Mouse (Mus musculus) cortical plate, adult 2 months (tissue): ENCODE results near the gene Man1b1.

Experiments used
- CTCF ChIP-seq: fragments of 200-500 bp; IDR thresholded peaks from 2 replicates; pipeline ENCODE4 v1.5.1; 2011; ENCODE audit warnings: mild to moderate bottlenecking, control low read depth, low read length; ENCODE audit not compliant: insufficient read depth; ENCODE audit errors: extremely low read depth
- POLR2A ChIP-seq: fragments of 200-500 bp; IDR thresholded peaks from 2 replicates; pipeline ENCODE4 v1.6.1; 2011; ENCODE audit warnings: mild to moderate bottlenecking, low read length, control low read depth; ENCODE audit not compliant: insufficient read depth; ENCODE audit errors: extremely low read depth

- no peak for TF ChIP-seq CTCF
- TF ChIP-seq POLR2A = no peak
Observed at GRCm38 (mm10) chr2:25397010-25397409, 64.9 kb downstream of the Man1b1 start.
